Mouse (Mus musculus) frontal cortex, postnatal 14 days (tissue): ENCODE results near the gene Kif11.

Experiments used
- DNase-seq, 2 experiments: peaks; one replicate each; pipeline ENCODE4 v3.0.0; 2022; ENCODE audit warnings: low spot score in 2 of 2

Kif11 gene

GRCm38 (mm10) chr19:37443631-37444140, 67.5 kb downstream of the Kif11 start:
- DNase-seq, result no peak

DNA sequence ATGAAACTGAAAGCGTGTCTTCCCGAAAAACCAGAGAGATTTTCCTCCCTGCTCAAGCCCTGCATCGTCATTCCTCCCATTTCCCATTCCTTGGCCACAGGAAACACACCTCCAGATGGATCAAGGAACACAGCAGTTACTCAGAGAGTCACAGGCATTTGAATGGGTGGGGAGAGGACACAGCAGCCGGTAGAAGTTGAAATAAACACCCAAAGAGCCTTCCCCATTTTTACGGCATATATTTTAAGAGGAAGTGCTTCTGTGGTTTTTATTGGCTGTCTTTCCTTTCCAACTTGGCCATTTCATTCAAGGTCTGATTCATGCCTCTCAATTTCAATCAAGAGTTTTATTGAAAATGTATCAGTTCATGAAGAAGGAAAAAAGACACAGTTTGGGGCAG, 72.0 kb downstream of the Kif11 start:
- DNase-seq, result no peak

- DNase-seq, result no peak
Observed at GRCm38 (mm10) chr19:37449246-37449645, 73.0 kb downstream of the Kif11 start.

- DNase-seq, result no peak
Observed at GRCm38 (mm10) chr19:37455528-37455927, 79.3 kb downstream of the Kif11 start.

DNA sequence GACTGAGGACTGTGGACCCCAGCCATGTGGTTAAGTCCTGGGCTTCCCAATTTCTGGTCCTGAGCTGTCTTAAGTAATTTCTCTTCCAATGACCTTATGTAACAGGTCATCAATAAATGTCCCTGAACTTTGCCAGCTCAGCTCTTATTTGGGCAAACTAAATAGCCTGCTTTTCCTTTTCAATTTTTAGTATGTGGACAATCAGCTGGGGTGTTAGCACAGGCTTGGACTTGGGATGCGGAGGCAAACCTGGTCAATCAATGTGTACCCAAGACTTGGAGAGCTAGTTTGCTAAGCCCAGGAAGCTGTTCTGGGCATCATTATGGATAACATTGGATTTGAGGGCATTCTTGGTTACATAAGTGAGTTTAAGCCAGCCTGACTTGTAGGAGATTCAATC, 79.8 kb downstream of the Kif11 start:
- no peak for DNase-seq

GRCm38 (mm10) chr19:37458013-37458412, 81.8 kb downstream of the Kif11 start:
- no peak for DNase-seq

- DNase-seq, result no peak
Observed at GRCm38 (mm10) chr19:37466403-37466802, 90.2 kb downstream of the Kif11 start.

DNA sequence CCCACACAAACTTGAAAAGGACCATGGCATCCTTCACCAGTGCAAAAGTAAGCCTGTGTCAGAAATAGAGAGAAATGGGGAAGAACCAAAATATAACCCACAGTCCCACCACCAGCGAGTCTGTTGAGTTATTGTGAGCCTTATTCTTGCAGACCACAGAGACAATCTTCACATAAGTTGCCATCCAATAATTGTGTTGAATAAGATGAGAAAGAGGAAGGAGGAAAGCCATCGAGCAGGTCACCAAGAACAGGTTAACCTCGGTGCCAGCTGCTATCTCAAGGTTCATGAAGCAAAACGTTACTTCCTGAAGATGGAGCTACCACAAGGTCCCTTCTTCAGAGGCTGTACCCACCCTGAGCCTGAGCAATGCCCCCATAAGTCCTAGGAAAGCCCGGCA, 90.8 kb downstream of the Kif11 start:
- no peak for DNase-seq

DNA sequence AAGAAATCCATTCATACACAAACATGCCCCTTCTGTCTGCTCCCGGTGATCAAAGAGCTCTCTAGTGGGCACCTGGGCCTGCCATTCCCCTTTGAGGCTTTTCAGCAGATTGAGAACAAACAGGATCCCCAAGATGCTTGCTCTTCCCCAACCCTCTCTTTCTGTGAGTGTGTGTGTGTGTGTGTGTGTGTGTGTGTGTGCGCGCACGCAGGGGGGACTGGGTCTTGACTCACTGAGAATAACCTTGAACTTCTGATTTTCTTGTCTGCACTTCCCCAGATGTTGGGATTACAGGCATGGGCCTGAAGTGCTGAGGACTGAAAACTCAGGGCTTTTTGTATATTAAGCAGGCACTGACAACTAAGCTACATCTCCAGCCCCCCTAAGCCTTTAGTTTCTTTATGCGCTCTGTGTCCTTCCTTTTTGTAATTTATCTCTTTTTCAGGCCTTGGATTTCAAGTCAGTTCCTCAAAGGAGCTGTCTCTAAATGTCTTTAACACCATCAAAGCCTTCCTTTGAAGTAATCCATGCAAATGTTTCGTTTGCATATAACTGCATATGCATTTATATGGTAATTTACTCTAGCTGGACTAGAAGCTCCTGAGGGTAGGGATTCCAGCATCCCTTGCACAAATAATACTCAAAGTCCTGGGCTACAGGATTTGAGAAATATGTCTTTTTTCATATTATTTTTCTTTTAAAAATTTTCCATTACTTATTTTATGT, 92.8 kb downstream of the Kif11 start:
- DNase-seq, result no peak
